Mouse (Mus musculus): Measurements from ENCODE around the gene Preb.

DNA sequence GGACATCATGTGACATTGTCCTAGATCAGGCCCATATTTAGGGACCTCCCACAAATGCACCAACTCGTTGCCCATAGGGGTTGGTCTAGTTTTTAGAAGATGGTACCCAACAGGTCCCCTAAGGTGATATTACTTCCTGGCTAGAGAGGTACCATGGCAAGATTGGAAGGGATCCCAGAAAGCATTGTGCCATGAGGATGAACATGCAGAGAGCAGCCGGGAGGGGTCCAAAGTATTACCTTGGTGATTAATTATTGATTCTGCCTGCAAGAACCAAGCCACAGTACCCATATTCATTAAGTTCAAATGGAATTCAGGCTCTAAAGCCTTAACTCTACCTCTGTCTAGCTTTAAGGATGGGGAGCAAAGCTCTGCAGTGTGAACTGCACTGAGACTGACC, 34.1 kb downstream of the Preb start:
- no peak for TF ChIP-seq EP300 (IDR thresholded peaks at IDR 0.05; ENCODE audit: low read depth)
- TF ChIP-seq CTCF (IDR thresholded peaks at IDR 0.05; ENCODE audit: low read depth), result no peak
